Mouse (Mus musculus): ENCODE measurements at regions not wholly inside any gene's neighbourhood (a gene's known extent, or its start where the extent isn't known, plus 50 kb on each side); places are given as distances from the start of the nearest gene placed in this dataset.

DNA sequence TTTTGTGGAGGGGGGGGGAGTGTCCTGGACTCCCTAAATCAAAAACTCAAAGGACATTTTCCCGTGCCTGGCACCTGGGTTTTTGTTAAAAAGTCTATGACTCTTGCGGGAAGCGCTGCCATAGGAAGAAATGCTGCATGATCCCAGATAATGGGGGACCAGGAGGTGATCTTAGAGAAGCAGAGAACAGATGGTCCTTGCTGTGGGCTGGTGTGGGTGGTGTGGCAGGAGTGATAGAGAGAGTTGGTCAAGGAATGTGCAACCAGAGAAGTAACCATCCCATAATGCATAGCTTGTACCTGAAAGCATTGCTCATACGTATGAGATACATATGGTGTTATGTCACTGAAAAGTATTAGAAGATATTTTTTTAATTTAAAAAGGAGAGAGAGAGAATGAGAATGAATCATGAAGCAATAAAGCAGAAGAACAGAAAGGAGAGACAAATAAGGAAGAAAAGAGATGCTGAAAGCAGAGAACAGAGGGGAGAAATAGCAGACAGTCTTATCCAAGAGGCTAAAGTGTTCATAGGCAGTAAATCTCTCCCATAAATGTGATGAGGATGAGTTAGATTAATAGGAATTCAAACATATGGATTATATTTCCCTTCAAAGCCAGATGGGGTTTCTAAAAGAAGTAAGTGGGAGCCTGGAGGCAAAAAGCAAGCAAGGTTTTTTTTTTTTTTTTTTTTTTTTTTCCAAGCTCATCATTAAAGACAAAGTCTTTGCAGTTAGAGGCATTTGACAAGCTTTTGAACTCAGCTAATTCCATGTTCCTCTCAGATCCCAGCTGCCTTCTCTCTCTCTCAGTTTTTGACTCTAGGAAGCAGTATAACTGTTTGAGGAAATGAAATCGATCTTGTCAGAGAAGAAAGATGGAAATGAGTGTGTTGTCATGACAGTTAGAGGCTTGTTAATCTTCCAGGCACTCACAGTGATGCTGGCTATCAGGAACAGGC, 136.2 kb upstream of the Adra1d start:
- Histone ChIP-seq H3K9ac (replicated peaks; ENCODE audit: low read depth, low read length) (no peak overlapping the region), H3K4me1 (ENCODE audit: control insufficient read depth, insufficient read depth, low read length) (no peaks in the 10 kb centered on the region), H3K36me3 (ENCODE audit: control insufficient read depth, insufficient read depth, low read length) (no peaks in the 10 kb centered on the region), H3K4me3 (ENCODE audit: low read depth, low read length) (no peak overlapping the region), H3K27me3 (ENCODE audit: control insufficient read depth, insufficient read depth, low read length) (no peaks in the 10 kb centered on the region), H3K27ac (ENCODE audit: low read length) (no peak overlapping the region; the same call in 1 of the 2 replicates), H3K9me3 (ENCODE audit: control insufficient read depth, low read depth, low read length) (no peaks in the 10 kb centered on the region), H3K4me2 (replicated peaks; ENCODE audit: low read depth, low read length) (no peak overlapping the region)
- WGBS: 78% methylated on average over 5 of the region's 5 CpGs
- no peak for ATAC-seq (ENCODE audit: insufficient number of reproducible peaks, insufficient read depth, low FRiP score, low read depth)

DNA sequence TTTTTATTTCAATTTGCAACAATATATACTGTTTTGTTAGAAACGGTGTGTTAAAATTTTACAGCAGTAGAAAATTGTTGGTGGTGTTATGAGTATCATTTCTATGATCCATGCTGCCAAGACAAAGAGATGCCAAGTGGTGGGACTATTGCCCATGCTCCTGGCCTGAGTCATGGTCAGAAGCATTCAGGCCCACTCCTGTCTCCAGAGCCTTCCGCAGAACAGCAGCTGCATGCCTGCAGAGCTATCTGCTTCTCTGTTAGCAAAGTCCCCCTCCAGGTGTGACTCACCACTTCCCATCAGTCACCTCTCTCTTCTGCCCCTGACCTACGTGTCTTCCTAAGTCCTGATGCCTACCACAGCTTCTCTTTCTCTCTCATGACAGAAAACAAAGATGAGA, 134.2 kb upstream of the Adra1d start:
- Histone ChIP-seq H3K4me2 (replicated peaks; ENCODE audit: low read depth, low read length) (no peak overlapping the region), H3K27me3 (ENCODE audit: control insufficient read depth, insufficient read depth, low read length) (no peaks in the 10 kb centered on the region), H3K4me1 (ENCODE audit: control insufficient read depth, insufficient read depth, low read length) (no peaks in the 10 kb centered on the region), H3K9ac (replicated peaks; ENCODE audit: low read depth, low read length) (no peak overlapping the region), H3K4me3 (ENCODE audit: low read depth, low read length) (no peak overlapping the region), H3K9me3 (ENCODE audit: control insufficient read depth, low read depth, low read length) (no peaks in the 10 kb centered on the region), H3K36me3 (ENCODE audit: control insufficient read depth, insufficient read depth, low read length) (no peaks in the 10 kb centered on the region), H3K27ac (ENCODE audit: low read length) (no peak overlapping the region)
- no peak for ATAC-seq (ENCODE audit: insufficient number of reproducible peaks, insufficient read depth, low FRiP score, low read depth)
- WGBS: 66% methylated on average over 3 of the region's 3 CpGs

DNA sequence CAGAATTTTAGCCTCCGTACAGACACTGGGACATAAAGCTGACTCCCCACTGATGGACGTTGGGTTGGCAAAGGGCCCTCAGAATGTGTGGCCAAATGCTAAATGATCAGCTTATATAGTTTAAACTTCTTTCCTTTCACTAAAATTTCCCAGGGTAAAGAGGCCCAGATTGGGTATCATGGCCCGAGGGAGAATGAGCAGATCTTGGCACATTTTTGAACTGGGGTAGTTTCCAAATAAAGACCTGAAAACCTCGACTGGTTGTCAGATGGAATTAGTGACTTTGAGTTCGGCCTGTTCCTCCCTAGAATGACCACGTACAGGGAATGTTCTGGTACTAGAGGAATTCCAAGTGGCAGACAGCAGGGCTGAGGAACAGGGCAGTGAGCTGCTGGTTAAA, 127.9 kb upstream of the Adra1d start:
- no peak for ATAC-seq (ENCODE audit: insufficient number of reproducible peaks, insufficient read depth, low FRiP score, low read depth)
- 67% methylated on average over 6 of the region's 6 CpGs for WGBS
- H3K36me3 ChIP-seq (ENCODE audit: control insufficient read depth, insufficient read depth, low read length): no peaks in the 10 kb centered on the region

DNA sequence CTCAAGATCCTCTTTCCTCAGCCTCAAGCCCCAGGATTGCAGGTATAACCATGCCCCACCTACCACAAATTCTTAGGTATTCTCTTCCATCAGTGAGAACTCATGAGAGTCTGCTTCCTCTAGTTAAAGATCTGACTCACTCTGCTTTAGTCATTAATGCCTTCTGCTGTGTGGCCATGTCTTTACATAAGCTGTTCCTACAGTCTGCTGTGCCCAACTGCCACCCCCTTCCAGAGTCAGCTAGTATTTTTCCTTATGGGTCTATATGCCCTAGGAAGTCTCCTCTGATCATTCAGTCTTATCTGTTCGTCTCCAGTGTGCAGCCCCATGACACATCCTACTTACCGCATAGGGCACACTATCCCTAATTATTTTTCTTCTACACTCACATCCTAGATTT, 126.2 kb upstream of the Adra1d start:
- Histone ChIP-seq H3K9ac (replicated peaks; ENCODE audit: low read depth, low read length) (no peak overlapping the region), H3K4me1 (ENCODE audit: control insufficient read depth, insufficient read depth, low read length) (no peaks in the 10 kb centered on the region), H3K4me3 (ENCODE audit: low read depth, low read length) (no peak overlapping the region)

More for the DNA sequence above, 127.9 kb upstream of the Adra1d start:
- Histone ChIP-seq H3K4me1 (ENCODE audit: control insufficient read depth, insufficient read depth, low read length) (no peaks in the 10 kb centered on the region), H3K9me3 (ENCODE audit: control insufficient read depth, low read depth, low read length) (no peaks in the 10 kb centered on the region), H3K27me3 (ENCODE audit: control insufficient read depth, insufficient read depth, low read length) (no peaks in the 10 kb centered on the region), H3K4me2 (replicated peaks; ENCODE audit: low read depth, low read length) (no peak overlapping the region), H3K9ac (replicated peaks; ENCODE audit: low read depth, low read length) (no peak overlapping the region), H3K27ac (ENCODE audit: low read length) (no peak overlapping the region), H3K4me3 (ENCODE audit: low read depth, low read length) (no peak overlapping the region)

DNA sequence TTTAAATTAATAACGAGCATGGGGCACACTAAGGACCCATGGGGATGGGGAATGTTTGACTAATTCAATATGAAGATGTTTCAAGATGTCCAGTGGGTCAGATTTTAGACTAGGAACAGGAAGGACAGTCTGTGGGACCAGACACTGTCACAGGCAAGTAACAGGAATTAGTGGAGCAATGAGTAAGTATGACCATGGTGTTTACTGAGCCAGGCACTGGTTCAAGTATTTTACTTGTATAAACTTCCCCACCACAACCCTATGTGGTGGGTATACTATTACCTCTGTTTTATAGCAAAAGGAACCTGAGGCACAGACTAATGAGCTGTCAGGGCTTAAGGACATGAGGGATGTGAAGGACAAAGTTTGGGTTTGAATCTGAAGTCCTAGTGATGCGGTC, 125.4 kb upstream of the Adra1d start:
- Histone ChIP-seq H3K4me3 (ENCODE audit: low read depth, low read length) (no peak overlapping the region), H3K9ac (replicated peaks; ENCODE audit: low read depth, low read length) (no peak overlapping the region), H3K27me3 (ENCODE audit: control insufficient read depth, insufficient read depth, low read length) (no peaks in the 10 kb centered on the region), H3K4me2 (replicated peaks; ENCODE audit: low read depth, low read length) (no peak overlapping the region), H3K9me3 (ENCODE audit: control insufficient read depth, low read depth, low read length) (no peaks in the 10 kb centered on the region), H3K4me1 (ENCODE audit: control insufficient read depth, insufficient read depth, low read length) (no peaks in the 10 kb centered on the region), H3K27ac (ENCODE audit: low read length) (no peak overlapping the region), H3K36me3 (ENCODE audit: control insufficient read depth, insufficient read depth, low read length) (no peaks in the 10 kb centered on the region)
- ATAC-seq (ENCODE audit: insufficient number of reproducible peaks, insufficient read depth, low FRiP score, low read depth): no peak
- 87% methylated on average over 2 of the region's 2 CpGs for WGBS

More for the DNA sequence above, 126.2 kb upstream of the Adra1d start:
- no peak for ATAC-seq (ENCODE audit: insufficient number of reproducible peaks, insufficient read depth, low FRiP score, low read depth)
- Histone ChIP-seq H3K27ac (ENCODE audit: low read length) (no peak overlapping the region), H3K9me3 (ENCODE audit: control insufficient read depth, low read depth, low read length) (no peaks in the 10 kb centered on the region), H3K36me3 (ENCODE audit: control insufficient read depth, insufficient read depth, low read length) (no peaks in the 10 kb centered on the region), H3K4me2 (replicated peaks; ENCODE audit: low read depth, low read length) (no peak overlapping the region), H3K27me3 (ENCODE audit: control insufficient read depth, insufficient read depth, low read length) (no peaks in the 10 kb centered on the region)
- 94% methylated on average over 2 of the region's 2 CpGs for WGBS

DNA sequence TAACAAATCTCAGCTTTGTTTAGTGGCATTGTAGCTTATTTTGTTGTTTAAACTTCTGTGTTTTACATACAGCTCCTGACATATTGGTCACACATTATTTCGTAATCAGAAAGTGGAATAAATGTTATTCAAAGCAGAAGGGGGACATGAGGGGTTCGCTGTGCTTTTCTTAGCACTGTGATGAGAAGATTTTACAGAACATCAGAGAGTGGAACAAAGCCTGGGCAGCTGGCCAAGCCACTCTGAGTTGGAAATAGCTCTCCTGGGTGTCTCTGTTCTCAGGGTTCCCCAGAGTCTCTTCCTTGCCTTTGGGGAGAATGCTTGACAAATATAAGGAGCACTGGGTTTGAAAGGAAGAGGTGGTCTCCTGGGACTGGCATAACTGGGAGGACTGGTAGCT, 124.7 kb upstream of the Adra1d start:
- Histone ChIP-seq H3K9ac (replicated peaks; ENCODE audit: low read depth, low read length) (no peak overlapping the region), H3K9me3 (ENCODE audit: control insufficient read depth, low read depth, low read length) (no peaks in the 10 kb centered on the region), H3K4me2 (replicated peaks; ENCODE audit: low read depth, low read length) (no peak overlapping the region), H3K4me1 (ENCODE audit: control insufficient read depth, insufficient read depth, low read length) (no peaks in the 10 kb centered on the region), H3K27me3 (ENCODE audit: control insufficient read depth, insufficient read depth, low read length) (no peaks in the 10 kb centered on the region), H3K4me3 (ENCODE audit: low read depth, low read length) (no peak overlapping the region), H3K27ac (ENCODE audit: low read length) (no peak overlapping the region), H3K36me3 (ENCODE audit: control insufficient read depth, insufficient read depth, low read length) (no peaks in the 10 kb centered on the region)
- no peak for ATAC-seq (ENCODE audit: insufficient number of reproducible peaks, insufficient read depth, low FRiP score, low read depth)
- WGBS: 76% methylated on average over 2 of the region's 2 CpGs

DNA sequence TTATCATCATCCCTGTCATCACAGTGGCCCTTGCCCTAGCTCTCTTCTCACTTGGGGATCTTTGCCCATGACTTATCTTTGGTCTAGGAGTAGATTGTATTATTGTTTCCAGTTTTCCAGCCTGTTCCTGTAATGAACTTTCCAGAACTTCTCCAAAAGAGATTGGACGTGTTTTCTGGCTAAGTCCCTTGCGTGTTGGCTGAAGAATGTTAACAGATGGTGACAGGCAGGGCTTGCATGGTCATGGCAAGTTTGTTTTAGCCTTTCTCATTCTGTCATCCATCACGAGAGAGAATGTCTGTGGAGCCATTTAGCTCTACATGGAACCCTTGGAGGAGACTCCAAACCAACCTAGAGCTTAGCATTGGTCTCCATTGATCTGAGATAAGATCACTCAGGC, 123.2 kb upstream of the Adra1d start:
- Histone ChIP-seq H3K9me3 (ENCODE audit: control insufficient read depth, low read depth, low read length) (no peaks in the 10 kb centered on the region), H3K27me3 (ENCODE audit: control insufficient read depth, insufficient read depth, low read length) (no peaks in the 10 kb centered on the region), H3K9ac (replicated peaks; ENCODE audit: low read depth, low read length) (no peak overlapping the region), H3K27ac (ENCODE audit: low read length) (no peak overlapping the region), H3K4me1 (ENCODE audit: control insufficient read depth, insufficient read depth, low read length) (no peaks in the 10 kb centered on the region), H3K4me3 (ENCODE audit: low read depth, low read length) (no peak overlapping the region), H3K4me2 (replicated peaks; ENCODE audit: low read depth, low read length) (no peak overlapping the region), H3K36me3 (ENCODE audit: control insufficient read depth, insufficient read depth, low read length) (no peaks in the 10 kb centered on the region)
- ATAC-seq (ENCODE audit: insufficient number of reproducible peaks, insufficient read depth, low FRiP score, low read depth): no peak
- WGBS: 77% methylated on average over 3 of the region's 3 CpGs

DNA sequence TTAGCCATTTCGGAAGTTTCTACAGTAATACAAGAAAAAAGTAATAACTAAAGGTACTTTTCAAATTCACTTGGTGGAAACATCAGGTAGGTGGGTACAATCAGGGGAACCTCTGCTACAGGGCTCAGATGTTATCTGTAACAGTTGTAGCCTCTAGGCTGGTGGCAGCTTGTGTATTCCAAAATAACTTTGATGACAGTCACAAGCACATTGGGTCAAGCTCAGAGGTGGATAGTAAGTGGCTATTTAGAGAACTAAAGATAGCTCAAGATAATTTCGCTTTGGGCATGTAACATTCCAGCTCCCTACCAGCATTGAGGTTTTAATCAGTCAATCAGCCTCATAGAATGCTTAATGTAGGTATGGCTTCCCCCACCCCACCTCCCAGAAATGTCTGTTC, 121.7 kb upstream of the Adra1d start:
- no peak for ATAC-seq (ENCODE audit: insufficient number of reproducible peaks, insufficient read depth, low FRiP score, low read depth)
- no peak overlapping the region for H3K9ac ChIP-seq (replicated peaks; ENCODE audit: low read depth, low read length)
- no peaks in the 10 kb centered on the region for H3K9me3 ChIP-seq (ENCODE audit: control insufficient read depth, low read depth, low read length)
- 82% methylated on average over 2 of the region's 2 CpGs for WGBS
- H3K4me3 ChIP-seq (ENCODE audit: low read depth, low read length): no peak overlapping the region
- H3K36me3 ChIP-seq (ENCODE audit: control insufficient read depth, insufficient read depth, low read length): no peaks in the 10 kb centered on the region
- H3K27ac ChIP-seq (ENCODE audit: low read length): no peak overlapping the region
- no peaks in the 10 kb centered on the region for H3K27me3 ChIP-seq (ENCODE audit: control insufficient read depth, insufficient read depth, low read length)
- no peak overlapping the region for H3K4me2 ChIP-seq (replicated peaks; ENCODE audit: low read depth, low read length)
- no peaks in the 10 kb centered on the region for H3K4me1 ChIP-seq (ENCODE audit: control insufficient read depth, insufficient read depth, low read length)

DNA sequence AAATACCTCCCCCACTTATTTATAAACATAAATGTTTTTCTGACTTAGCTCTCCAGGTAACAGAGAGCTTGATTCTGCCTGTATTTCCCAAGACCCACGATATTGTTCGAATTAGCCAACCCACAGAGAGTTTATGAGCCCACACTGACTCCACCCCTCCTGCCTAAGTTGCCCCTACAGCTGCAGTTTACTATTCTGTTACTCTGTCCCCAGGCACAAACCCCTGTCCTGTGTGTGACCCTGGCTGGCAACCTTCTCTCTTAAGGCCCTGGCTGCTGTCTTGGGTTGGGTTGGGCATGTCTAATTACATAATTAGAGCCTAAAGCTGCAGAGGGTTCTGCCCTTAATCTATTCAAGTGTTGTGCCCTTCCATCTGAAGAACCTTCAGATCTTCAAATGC, 116.4 kb upstream of the Adra1d start:
- H3K9ac ChIP-seq (replicated peaks; ENCODE audit: low read depth, low read length): no peak overlapping the region
- H3K27me3 ChIP-seq (ENCODE audit: control insufficient read depth, insufficient read depth, low read length): no peaks in the 10 kb centered on the region
- WGBS: 84% methylated on average over 2 of the region's 2 CpGs
- no peaks in the 10 kb centered on the region for H3K36me3 ChIP-seq (ENCODE audit: control insufficient read depth, insufficient read depth, low read length)
- H3K9me3 ChIP-seq (ENCODE audit: control insufficient read depth, low read depth, low read length): no peaks in the 10 kb centered on the region
- no peak for ATAC-seq (ENCODE audit: insufficient number of reproducible peaks, insufficient read depth, low FRiP score, low read depth)
- no peak overlapping the region for H3K4me2 ChIP-seq (replicated peaks; ENCODE audit: low read depth, low read length)
- H3K4me3 ChIP-seq (ENCODE audit: low read depth, low read length): no peak overlapping the region
- no peaks in the 10 kb centered on the region for H3K4me1 ChIP-seq (ENCODE audit: control insufficient read depth, insufficient read depth, low read length)
- H3K27ac ChIP-seq (ENCODE audit: low read length): no peak overlapping the region

Data from stomach, embryonic 14.5 days (tissue).